ENCODE assay signal across 10 mouse cellular contexts in genomic region chr2:147656667-147657066, GRCm38 (mm10).
A peak's percentile ranks its signal among the peaks of the same experiment; 100 is the strongest.
DNase-seq lines count a peak whose midpoint lies in the region; ATAC-seq and TF ChIP-seq lines count a peak whose summit lies in the region.
"Had no signal": no experiment of that assay in that cellular context is flagged by ENCODE, and none has a peak within 500 bp of the region (broad histone marks: within the 10 kb centered on the region; RNA-seq: fewer than 3 reads in every experiment).

No protein-coding gene starts in this region.

- no peak overlapping the region for H3K9ac ChIP-seq in kidney, embryonic 14.5 days (ENCODE audit: low read depth, low read length)
- H3K9ac ChIP-seq in limb, embryonic 14.5 days (ENCODE audit: low read depth, low read length, severe bottlenecking), result no peak overlapping the region
- H3K9ac ChIP-seq in heart, embryonic 11.5 days (ENCODE audit: low read depth, low read length), result no peak overlapping the region
- H3K9ac ChIP-seq: liver, embryonic 13.5 days had no signal

- H3K9me3 ChIP-seq in kidney, embryonic 14.5 days (ENCODE audit: control insufficient read depth, low read length), result no peaks in the 10 kb centered on the region
- H3K9me3 ChIP-seq in limb, embryonic 14.5 days (ENCODE audit: control insufficient read depth, low read length), result no peaks in the 10 kb centered on the region
- no peaks in the 10 kb centered on the region for H3K9me3 ChIP-seq in heart, embryonic 11.5 days (replicated peaks; ENCODE audit: control insufficient read depth, low read length)
- H3K9me3 ChIP-seq: liver, embryonic 13.5 days had no signal

- DNase-seq in kidney, adult 8-10 months, result peak; percentile 1 to 32
- DNase-seq in Muller cell, postnatal 12 days (ENCODE audit: inconsistent ontology term), result peak; percentile 38
- DNase-seq in limb, embryonic 14.5 days (ENCODE audit: low spot score), result peak; percentile 55
- no peak for DNase-seq in spleen, postnatal 4 days (ENCODE audit: low spot score in 2 of 2)
- no peak for DNase-seq in yolk sac, embryonic 10.5 days (ENCODE audit: low spot score)
- DNase-seq: liver, embryonic 13.5 days; spleen, adult 18-20 months had no signal

- H3K27me3 ChIP-seq in kidney, embryonic 14.5 days (ENCODE audit: control insufficient read depth, insufficient read depth, low read length), result no peaks in the 10 kb centered on the region
- no peaks in the 10 kb centered on the region for H3K27me3 ChIP-seq in limb, embryonic 14.5 days (ENCODE audit: control insufficient read depth, insufficient read depth, low read length)
- no peaks in the 10 kb centered on the region for H3K27me3 ChIP-seq in heart, embryonic 11.5 days (ENCODE audit: control insufficient read depth, insufficient read depth, low read length)
- H3K27me3 ChIP-seq: liver, embryonic 13.5 days had no signal

- H3K4me1 ChIP-seq in kidney, embryonic 14.5 days (ENCODE audit: control insufficient read depth, insufficient read depth, low read length), result no peaks in the 10 kb centered on the region
- no peaks in the 10 kb centered on the region for H3K4me1 ChIP-seq in cortical plate, adult 2 months (ENCODE audit: control insufficient read depth, insufficient read depth, low read length)
- no peaks in the 10 kb centered on the region for H3K4me1 ChIP-seq in limb, embryonic 14.5 days (ENCODE audit: control insufficient read depth, insufficient read depth, low read length)
- H3K4me1 ChIP-seq in heart, embryonic 11.5 days (ENCODE audit: control insufficient read depth, insufficient read depth, low read length), result no peaks in the 10 kb centered on the region
- H3K4me1 ChIP-seq: liver, embryonic 13.5 days had no signal

- no peak overlapping the region for H3K27ac ChIP-seq in kidney, embryonic 14.5 days (ENCODE audit: low read depth, low read length)
- H3K27ac ChIP-seq in cortical plate, adult 2 months (ENCODE audit: insufficient read depth, low read length), result no peak overlapping the region
- no peak overlapping the region for H3K27ac ChIP-seq in limb, embryonic 14.5 days (replicated peaks; ENCODE audit: low read depth, low read length)
- no peak overlapping the region for H3K27ac ChIP-seq in heart, embryonic 11.5 days (ENCODE audit: low read depth, low read length)
- H3K27ac ChIP-seq: liver, embryonic 13.5 days had no signal

- peak; percentile 62; the same call in 1 of the 2 replicates for TF ChIP-seq CTCF in cortical plate, adult 2 months (IDR thresholded peaks at IDR 0.05; ENCODE audit: extremely low read depth, insufficient read depth, low read length)

- no peak overlapping the region for H3K4me2 ChIP-seq in kidney, embryonic 14.5 days (replicated peaks; ENCODE audit: low read depth, low read length)
- H3K4me2 ChIP-seq in limb, embryonic 14.5 days (replicated peaks; ENCODE audit: low read depth, low read length, severe bottlenecking), result no peak overlapping the region
- H3K4me2 ChIP-seq in heart, embryonic 11.5 days, result no peak overlapping the region
- H3K4me2 ChIP-seq: liver, embryonic 13.5 days had no signal

- WGBS in kidney, embryonic 14.5 days, result 14% methylated on average over 1 of the region's 1 CpGs
- 13% methylated on average over 1 of the region's 1 CpGs for WGBS in limb, embryonic 14.5 days
- WGBS in heart, embryonic 11.5 days (ENCODE audit: insufficient replicate concordance), result 15% methylated on average over 1 of the region's 1 CpGs

- no peak; the same call in 1 of the 2 replicates for ATAC-seq in kidney, embryonic 14.5 days (ENCODE audit: low FRiP score, low TSS enrichment)
- no peak; the same call in 1 of the 2 replicates for ATAC-seq in limb, embryonic 14.5 days (ENCODE audit: low FRiP score, low read depth)
- no peak for ATAC-seq in heart, embryonic 11.5 days (replicated peaks; ENCODE audit: insufficient number of reproducible peaks, low FRiP score, low TSS enrichment)

- no peaks in the 10 kb centered on the region for H3K36me3 ChIP-seq in kidney, embryonic 14.5 days (ENCODE audit: control insufficient read depth, insufficient read depth, low read length)
- no peaks in the 10 kb centered on the region for H3K36me3 ChIP-seq in limb, embryonic 14.5 days (ENCODE audit: control insufficient read depth, insufficient read depth, low read length)
- H3K36me3 ChIP-seq in heart, embryonic 11.5 days (ENCODE audit: control insufficient read depth, insufficient read depth, low read length), result no peaks in the 10 kb centered on the region
- H3K36me3 ChIP-seq: liver, embryonic 13.5 days had no signal

- no peak for TF ChIP-seq POLR2A in cortical plate, adult 2 months (IDR thresholded peaks at IDR 0.05; ENCODE audit: extremely low read depth, insufficient read depth, low read length)
- TF ChIP-seq POLR2A in limb, embryonic 14.5 days (IDR thresholded peaks at IDR 0.05; ENCODE audit: borderline replicate concordance, extremely low read depth, insufficient read depth, insufficient read length), result no peak

- no peak overlapping the region for H3K4me3 ChIP-seq in kidney, embryonic 14.5 days (ENCODE audit: low read length)
- no peak overlapping the region for H3K4me3 ChIP-seq in cortical plate, adult 2 months (ENCODE audit: insufficient read depth, low read length)
- H3K4me3 ChIP-seq in limb, embryonic 14.5 days (replicated peaks; ENCODE audit: low read length), result no peak overlapping the region
- H3K4me3 ChIP-seq in heart, embryonic 11.5 days (ENCODE audit: low read depth, low read length), result no peak overlapping the region
- H3K4me3 ChIP-seq: liver, embryonic 13.5 days had no signal

Comparison
In these comparisons a context has a peak if more than half of its experiments do, and no peak if none do; other contexts are left out.
1. DNase-seq: peak in kidney, adult 8-10 months (2 of 2), Muller cell, postnatal 12 days (single experiment) and limb, embryonic 14.5 days (single experiment); none in spleen, postnatal 4 days (0 of 2) and yolk sac, embryonic 10.5 days (single experiment).